Mouse (Mus musculus): Measurements from ENCODE around the gene Wfikkn2. TPM values are rescaled to one million over a fixed set of nuclear protein-coding genes. Genes with fewer than 3 reads are reported as not detected.

The Wfikkn2 gene
- polyA plus RNA-seq, 1 experiment = not detected

DNA sequence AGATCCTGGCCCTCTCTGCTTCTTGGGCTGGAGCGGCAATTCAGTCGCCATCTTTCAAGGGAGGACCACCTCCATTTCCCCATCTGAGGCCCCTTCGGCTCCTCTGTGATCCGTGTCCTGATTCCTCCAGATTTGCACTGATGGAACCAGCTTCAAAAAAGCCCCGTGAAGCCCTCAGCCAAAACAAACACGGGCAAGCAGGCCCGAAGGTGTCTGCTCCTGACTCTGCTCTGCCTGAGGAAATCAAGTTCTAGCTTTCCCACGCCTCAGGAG, 920 bp upstream of the Wfikkn2 start:
- WGBS = 71% methylated on average over 8 of the region's 8 CpGs

DNA sequence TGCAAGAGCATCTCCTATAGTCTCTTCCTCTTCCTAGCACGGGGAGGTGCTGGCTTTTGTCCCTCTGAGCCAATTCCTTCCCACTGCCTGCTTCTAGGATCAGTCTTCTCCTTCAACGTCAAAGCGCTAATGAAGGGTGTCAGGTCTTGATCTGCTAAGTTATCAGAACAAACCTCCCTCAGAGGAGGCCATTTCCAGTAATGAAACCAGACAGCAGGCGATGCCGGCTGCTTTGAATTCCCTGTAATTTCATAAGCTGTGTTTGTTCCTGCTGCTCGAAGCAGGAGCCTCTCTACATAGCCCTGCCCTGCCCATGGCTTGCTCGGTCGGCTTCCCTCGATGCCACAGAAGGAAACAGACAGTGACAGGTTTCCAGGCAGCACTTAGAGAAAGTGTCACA, 1.4 kb downstream of the Wfikkn2 start:
- no peak for TF ChIP-seq CTCF (IDR thresholded peaks at IDR 0.05; ENCODE audit: insufficient read depth, low read depth, low read length)
- no peak for TF ChIP-seq POLR2A (IDR thresholded peaks at IDR 0.05; ENCODE audit: insufficient read depth, low read depth, low read length)
- H3K27ac ChIP-seq (ENCODE audit: insufficient read depth, low read depth, low read length) = no peak overlapping the region
- 59% methylated on average over 9 of the region's 9 CpGs for whole genome bisulfite sequencing
- no peak overlapping the region for H3K4me3 ChIP-seq (ENCODE audit: insufficient read depth, low read depth, low read length)
- H3K4me1 ChIP-seq (ENCODE audit: control insufficient read depth, insufficient read depth, low read length) = peaks cover 35% of the 10 kb centered on the region

More for the DNA sequence above, 920 bp upstream of the Wfikkn2 start:
- TF ChIP-seq CTCF (IDR thresholded peaks at IDR 0.05; ENCODE audit: insufficient read depth, low read depth, low read length) (no peak), POLR2A (IDR thresholded peaks at IDR 0.05; ENCODE audit: insufficient read depth, low read depth, low read length) (no peak)
- Histone ChIP-seq H3K27ac (ENCODE audit: insufficient read depth, low read depth, low read length) (no peak overlapping the region), H3K4me3 (ENCODE audit: insufficient read depth, low read depth, low read length) (no peak overlapping the region), H3K4me1 (ENCODE audit: control insufficient read depth, insufficient read depth, low read length) (peaks cover 30% of the 10 kb centered on the region)

DNA sequence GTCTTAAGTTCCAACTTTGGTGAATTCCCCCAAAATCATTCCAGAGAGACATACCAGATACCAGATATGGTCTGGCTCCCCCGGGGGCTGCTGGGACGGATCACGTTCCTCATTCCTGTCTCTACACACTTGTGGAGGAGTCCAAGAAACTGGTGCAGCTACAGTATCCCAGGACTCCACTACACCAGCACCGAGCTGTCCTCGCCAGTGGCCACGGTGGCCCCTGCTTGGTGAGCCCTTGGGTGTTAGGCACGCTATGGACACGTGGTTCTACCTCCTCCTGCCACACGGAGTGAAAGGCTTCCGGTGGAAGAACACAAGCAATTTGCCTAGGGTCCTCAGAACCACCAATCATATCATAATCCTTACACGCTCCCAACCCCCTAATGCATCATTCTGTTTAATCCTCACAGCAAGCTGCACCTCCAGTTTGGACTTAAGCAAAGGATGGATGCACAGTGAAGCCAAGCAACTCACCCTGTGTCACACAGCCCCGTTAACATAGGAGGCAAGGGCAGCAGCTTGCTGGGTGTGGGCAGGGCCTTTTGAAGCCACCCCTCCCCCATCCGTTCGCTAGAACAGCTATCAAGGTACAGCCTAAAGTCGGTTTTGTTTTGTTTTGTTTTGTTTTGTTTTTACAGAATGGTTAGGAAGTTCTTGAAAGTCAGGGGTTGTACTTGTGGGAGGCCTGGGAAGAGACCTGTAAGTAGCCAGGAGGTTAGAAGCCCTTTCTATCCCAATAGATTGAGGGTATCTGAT, 2.2 kb downstream of the Wfikkn2 start:
- 57% methylated on average over 15 of the region's 15 CpGs for WGBS
- no peak overlapping the region for H3K27ac ChIP-seq (ENCODE audit: insufficient read depth, low read depth, low read length)
- H3K4me1 ChIP-seq (ENCODE audit: control insufficient read depth, insufficient read depth, low read length) = peaks cover 35% of the 10 kb centered on the region
- TF ChIP-seq POLR2A (IDR thresholded peaks at IDR 0.05; ENCODE audit: insufficient read depth, low read depth, low read length) (no peak), CTCF (IDR thresholded peaks at IDR 0.05; ENCODE audit: insufficient read depth, low read depth, low read length) (no peak)
- H3K4me3 ChIP-seq (ENCODE audit: insufficient read depth, low read depth, low read length) = no peak overlapping the region

DNA sequence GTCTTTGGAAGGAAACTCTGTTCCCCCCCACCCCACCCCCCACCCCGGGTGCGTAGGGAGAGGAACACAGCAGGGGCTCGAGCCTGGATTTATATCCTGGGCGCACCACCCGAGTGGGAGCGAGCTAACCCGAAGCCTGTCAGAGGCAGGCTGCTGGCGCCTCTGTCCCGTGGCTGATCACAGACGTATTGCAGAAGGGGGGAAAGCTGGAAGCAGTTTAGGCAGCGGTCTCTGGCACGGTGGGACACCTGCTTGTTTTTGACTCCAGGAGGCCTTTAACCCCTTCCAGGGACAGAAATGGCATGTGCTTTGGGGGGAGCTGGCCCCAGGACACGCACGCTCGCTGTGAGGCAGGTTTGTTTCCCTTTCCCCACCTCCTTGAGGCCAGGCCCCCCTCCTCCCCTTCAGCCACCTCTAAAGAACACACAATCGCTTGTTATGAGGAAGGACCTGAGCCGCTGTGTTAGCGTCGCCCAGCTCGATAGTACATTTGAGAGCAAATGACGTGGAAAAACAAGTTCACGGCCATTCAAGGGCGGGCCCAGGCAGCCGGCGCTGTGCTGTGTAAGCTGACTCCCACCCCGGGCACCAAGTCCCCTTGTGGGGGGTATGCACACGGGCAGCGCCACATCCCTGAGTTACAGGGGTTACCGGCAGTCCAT, 2.9 kb downstream of the Wfikkn2 start:
- WGBS = 32% methylated on average over 29 of the region's 29 CpGs
- Histone ChIP-seq H3K27ac (ENCODE audit: insufficient read depth, low read depth, low read length) (no peak overlapping the region), H3K4me1 (ENCODE audit: control insufficient read depth, insufficient read depth, low read length) (peaks cover 35% of the 10 kb centered on the region), H3K4me3 (ENCODE audit: insufficient read depth, low read depth, low read length) (0 out of 2 replicates have a peak overlapping the region, but pooled peaks have one; percentile 3)
- TF ChIP-seq POLR2A (IDR thresholded peaks at IDR 0.05; ENCODE audit: insufficient read depth, low read depth, low read length) = no peak
- TF ChIP-seq CTCF (IDR thresholded peaks at IDR 0.05; ENCODE audit: insufficient read depth, low read depth, low read length) = no peak

DNA sequence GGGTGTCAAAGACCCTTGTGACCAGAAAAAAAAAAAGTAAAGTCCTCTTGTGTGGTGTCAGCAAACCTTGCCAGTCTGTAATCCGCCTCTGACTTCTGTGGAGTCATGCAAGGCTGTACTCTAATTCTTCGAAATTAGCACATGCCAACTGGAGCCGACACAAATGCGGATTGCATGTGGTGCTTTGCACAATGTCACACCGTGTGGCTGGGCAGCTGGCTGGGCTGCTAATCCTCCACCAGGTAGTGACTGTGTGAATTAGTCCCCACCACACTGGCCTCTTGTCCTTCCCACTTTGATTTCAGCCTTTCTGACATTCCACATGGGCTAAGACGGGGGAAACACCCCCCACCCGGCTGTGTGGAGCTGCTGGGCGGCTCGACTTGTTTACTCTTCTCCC, 6.1 kb downstream of the Wfikkn2 start:
- Histone ChIP-seq H3K4me3 (ENCODE audit: insufficient read depth, low read depth, low read length) (no peak overlapping the region), H3K4me1 (ENCODE audit: control insufficient read depth, insufficient read depth, low read length) (peaks cover 26% of the 10 kb centered on the region), H3K27ac (ENCODE audit: insufficient read depth, low read depth, low read length) (no peak overlapping the region)
- 39% methylated on average over 9 of the region's 9 CpGs for WGBS
- TF ChIP-seq CTCF (IDR thresholded peaks at IDR 0.05; ENCODE audit: insufficient read depth, low read depth, low read length) = no peak
- no peak for TF ChIP-seq POLR2A (IDR thresholded peaks at IDR 0.05; ENCODE audit: insufficient read depth, low read depth, low read length)

DNA sequence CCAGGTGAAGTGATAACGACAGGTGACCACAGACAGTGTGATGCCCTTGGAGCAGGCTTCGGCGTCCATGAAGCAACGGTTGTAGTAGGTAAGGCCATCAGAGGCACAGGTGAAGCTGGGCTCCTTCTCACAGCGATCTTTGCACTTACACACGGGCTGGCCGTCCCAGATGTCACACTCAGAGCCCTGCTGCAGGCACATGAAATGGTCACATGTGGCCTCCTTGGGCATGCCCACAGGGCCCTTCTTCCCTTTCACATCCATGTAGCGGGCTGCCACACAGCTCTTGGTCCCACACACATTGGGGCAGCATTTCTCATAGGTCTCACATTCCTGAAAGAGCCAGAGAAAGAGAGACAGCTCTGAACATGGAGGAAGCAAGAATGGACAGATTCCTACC, 7.0 kb downstream of the Wfikkn2 start:
- no peak for TF ChIP-seq POLR2A (IDR thresholded peaks at IDR 0.05; ENCODE audit: insufficient read depth, low read depth, low read length)
- TF ChIP-seq CTCF (IDR thresholded peaks at IDR 0.05; ENCODE audit: insufficient read depth, low read depth, low read length) = no peak
- 95% methylated on average over 8 of the region's 8 CpGs for WGBS
- no peak overlapping the region for H3K4me3 ChIP-seq (ENCODE audit: insufficient read depth, low read depth, low read length)
- H3K27ac ChIP-seq (ENCODE audit: insufficient read depth, low read depth, low read length) = no peak overlapping the region
- peaks cover 23% of the 10 kb centered on the region for H3K4me1 ChIP-seq (ENCODE audit: control insufficient read depth, insufficient read depth, low read length)

DNA sequence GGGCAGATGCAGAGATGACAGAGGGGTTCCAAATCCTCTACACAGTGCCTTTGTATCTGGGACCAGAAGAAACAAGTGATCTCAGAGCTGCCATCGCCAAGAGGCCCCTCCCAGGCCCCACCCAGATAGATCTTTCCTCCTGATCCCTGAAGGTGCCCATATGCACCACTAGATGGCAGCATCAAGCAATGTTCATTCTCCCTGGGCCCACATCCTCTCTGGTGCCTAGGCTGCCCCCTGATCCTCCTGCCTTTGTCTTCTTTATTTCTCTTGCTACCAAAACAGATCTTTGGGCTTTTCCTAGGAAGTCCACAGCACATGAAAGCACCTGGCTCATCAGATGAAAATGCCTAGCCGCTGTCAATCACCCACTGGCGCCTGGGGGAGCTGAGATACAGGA, 9.7 kb downstream of the Wfikkn2 start:
- 20% methylated on average over 3 of the region's 3 CpGs for WGBS
- H3K4me1 ChIP-seq (ENCODE audit: control insufficient read depth, insufficient read depth, low read length) = peaks cover 22% of the 10 kb centered on the region
- H3K4me3 ChIP-seq (ENCODE audit: insufficient read depth, low read depth, low read length) = no peak overlapping the region
- TF ChIP-seq POLR2A (IDR thresholded peaks at IDR 0.05; ENCODE audit: insufficient read depth, low read depth, low read length) (no peak), CTCF (IDR thresholded peaks at IDR 0.05; ENCODE audit: insufficient read depth, low read depth, low read length) (peak; percentile 54)
- peak overlapping the region; percentile 29; the same call in 1 of the 2 replicates for H3K27ac ChIP-seq (ENCODE audit: insufficient read depth, low read depth, low read length)

DNA sequence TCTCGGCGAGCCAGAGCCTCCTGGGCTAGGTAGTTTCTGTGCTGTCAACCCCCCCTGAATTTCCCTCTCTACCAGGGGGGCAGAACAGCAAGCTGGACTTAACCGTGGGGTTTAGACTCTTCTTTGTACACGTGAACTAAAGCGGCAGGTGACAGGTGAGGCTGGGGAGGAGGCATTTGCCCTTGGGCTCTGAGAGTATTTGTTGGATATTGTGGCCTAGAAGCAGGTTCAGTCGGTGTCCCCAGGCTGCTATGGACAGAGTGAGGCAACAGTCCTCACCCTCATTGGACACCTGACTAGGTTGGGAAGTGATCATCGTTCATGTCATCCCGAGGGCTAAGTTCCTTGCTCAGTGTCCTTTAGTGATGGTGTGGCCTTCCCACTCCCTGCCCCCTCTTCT, 10.9 kb downstream of the Wfikkn2 start:
- no peak overlapping the region for H3K4me3 ChIP-seq (ENCODE audit: insufficient read depth, low read depth, low read length)
- TF ChIP-seq POLR2A (IDR thresholded peaks at IDR 0.05; ENCODE audit: insufficient read depth, low read depth, low read length) (no peak), CTCF (IDR thresholded peaks at IDR 0.05; ENCODE audit: insufficient read depth, low read depth, low read length) (no peak)
- 93% methylated on average over 8 of the region's 8 CpGs for WGBS
- H3K4me1 ChIP-seq (ENCODE audit: control insufficient read depth, insufficient read depth, low read length) = peaks cover 19% of the 10 kb centered on the region
- H3K27ac ChIP-seq (ENCODE audit: insufficient read depth, low read depth, low read length) = no peak overlapping the region

DNA sequence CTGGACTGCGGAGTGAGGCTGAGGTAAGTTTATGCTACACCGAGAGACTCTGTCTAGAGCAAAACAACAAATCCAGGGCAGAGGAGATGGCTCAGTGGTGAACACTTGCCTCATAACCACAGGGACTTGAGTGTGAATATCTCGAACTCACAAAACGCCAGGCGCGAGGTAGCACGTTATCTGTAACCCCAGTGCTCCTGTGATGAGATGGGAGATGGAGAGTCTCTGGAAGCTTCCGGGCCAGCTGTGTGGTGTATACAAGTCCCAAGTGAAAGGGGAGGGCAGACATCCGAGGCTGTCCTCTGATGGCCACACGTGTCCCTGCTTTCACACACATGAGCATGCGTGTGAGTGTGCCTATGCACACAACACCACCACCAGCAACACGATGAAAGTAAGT, 11.4 kb downstream of the Wfikkn2 start:
- Histone ChIP-seq H3K4me1 (ENCODE audit: control insufficient read depth, insufficient read depth, low read length) (peaks cover 17% of the 10 kb centered on the region), H3K4me3 (ENCODE audit: insufficient read depth, low read depth, low read length) (no peak overlapping the region), H3K27ac (ENCODE audit: insufficient read depth, low read depth, low read length) (no peak overlapping the region)
- no peak for TF ChIP-seq CTCF (IDR thresholded peaks at IDR 0.05; ENCODE audit: insufficient read depth, low read depth, low read length)
- no peak for TF ChIP-seq POLR2A (IDR thresholded peaks at IDR 0.05; ENCODE audit: insufficient read depth, low read depth, low read length)
- 90% methylated on average over 12 of the region's 12 CpGs for WGBS

All from olfactory bulb, adult 2 months (tissue).